Mouse (Mus musculus): Measurements from ENCODE around the gene Cntfr.

DNA sequence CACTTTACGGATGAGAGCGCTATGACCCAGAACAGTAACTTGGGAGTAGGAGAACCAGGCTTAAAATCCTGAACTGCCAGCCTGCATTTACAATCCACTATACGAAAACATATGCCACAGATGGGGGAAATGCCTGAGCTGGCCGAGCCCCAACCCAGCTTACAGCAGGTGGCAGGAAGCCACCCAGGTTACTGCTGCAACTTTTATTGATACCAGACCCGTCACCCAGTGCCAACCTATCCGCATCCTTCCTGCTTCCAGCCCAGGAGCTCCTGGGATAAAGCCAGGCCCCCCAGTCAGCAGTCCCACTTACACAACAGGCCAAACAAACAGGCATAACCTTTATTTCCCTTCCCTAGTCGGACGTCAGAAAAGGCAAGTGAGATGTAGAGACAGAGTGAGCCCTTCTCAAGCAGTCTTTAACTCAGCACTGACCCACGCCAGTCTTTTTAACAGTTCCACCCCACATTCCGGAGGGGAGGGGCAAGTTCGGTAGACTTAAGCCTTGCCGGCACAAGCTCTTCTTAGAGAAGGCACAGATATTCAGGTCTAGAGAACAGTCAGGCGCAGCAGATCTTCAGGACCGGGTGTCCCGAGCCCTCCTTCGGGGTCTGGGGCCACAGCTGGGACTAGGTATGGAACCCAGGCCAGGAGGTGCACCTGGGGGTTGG lies 15.0 kb upstream of the Cntfr start:
- no peak for TF ChIP-seq CTCF (IDR thresholded peaks at IDR 0.05; ENCODE audit: insufficient read depth, low read depth, low read length)
- no peak for TF ChIP-seq POLR2A (IDR thresholded peaks at IDR 0.05; ENCODE audit: insufficient read depth, low read depth, low read length)
